Mouse (Mus musculus) E14TG2a.4 (cell line): ENCODE data around the gene Hoxb7.

Experiments
- H3K27me3 ChIP-seq: 2 replicates; pipeline ENCODE4 v1.6.1; 2014; ENCODE audit warnings: low read length, control low read depth; ENCODE audit not compliant: insufficient read depth
- H3K36me3 ChIP-seq: 2 replicates; pipeline ENCODE4 v1.6.1; 2014; ENCODE audit warnings: low read length, control low read depth; ENCODE audit not compliant: insufficient read depth
- H3K4me1 ChIP-seq: replicated peaks from 2 replicates; pipeline ENCODE4 v1.6.1; 2014; ENCODE audit warnings: low read depth, low read length, control low read depth
- H3K4me3 ChIP-seq: replicated peaks from 2 replicates; pipeline ENCODE4 v1.5.1; 2014; ENCODE audit warnings: mild to moderate bottlenecking, low read length
- H3K9me3 ChIP-seq: 2 replicates; pipeline ENCODE4 v1.6.1; 2014; ENCODE audit warnings: low read length, control low read depth
- CTCF ChIP-seq: conservative IDR thresholded peaks from 2 replicates; pipeline ENCODE4 v1.5.1; 2014; ENCODE audit warnings: low read length
- NANOG ChIP-seq: IDR thresholded peaks from 2 replicates; pipeline ENCODE4 v1.6.1; 2014; ENCODE audit warnings: borderline replicate concordance, low read length, mixed read lengths
- POU5F1 ChIP-seq: IDR thresholded peaks from 2 replicates; pipeline ENCODE4 v1.6.1; 2014; ENCODE audit warnings: low read length, borderline replicate concordance

Hoxb7 gene

GRCm38 (mm10) chr11:96292565-96293301, 6.3 kb downstream of the Hoxb7 start:
- Histone ChIP-seq H3K4me1 (peaks cover 44% of the 10 kb centered on the region), H3K27me3 (peaks cover 99% of the 10 kb centered on the region), H3K9me3 (no peaks in the 10 kb centered on the region), H3K36me3 (no peaks in the 10 kb centered on the region), H3K4me3 (peak overlapping the region; percentile 13; the same call in 1 of the 2 replicates)
- TF ChIP-seq POU5F1: no peak
- no peak for TF ChIP-seq CTCF
- no peak for TF ChIP-seq NANOG

- Histone ChIP-seq H3K9me3 (no peaks in the 10 kb centered on the region), H3K27me3 (peaks cover 99% of the 10 kb centered on the region), H3K4me1 (peaks cover 43% of the 10 kb centered on the region), H3K4me3 (peak overlapping the region; percentile 13; the same call in 1 of the 2 replicates), H3K36me3 (no peaks in the 10 kb centered on the region)
- TF ChIP-seq POU5F1 (no peak), NANOG (no peak), CTCF (no peak)
Observed at GRCm38 (mm10) chr11:96293302-96293921, 7.0 kb downstream of the Hoxb7 start.

GRCm38 (mm10) chr11:96294245-96295091, 8.0 kb downstream of the Hoxb7 start:
- no peaks in the 10 kb centered on the region for H3K9me3 ChIP-seq
- TF ChIP-seq NANOG: no peak
- peak; percentile 61 for TF ChIP-seq CTCF

GRCm38 (mm10) chr11:96295092-96295835, 8.8 kb downstream of the Hoxb7 start:
- TF ChIP-seq POU5F1 (no peak), CTCF (no peak), NANOG (no peak)
- peaks cover 58% of the 10 kb centered on the region for H3K4me1 ChIP-seq
- no peaks in the 10 kb centered on the region for H3K36me3 ChIP-seq

More at GRCm38 (mm10) chr11:96294245-96295091, 8.0 kb downstream of the Hoxb7 start:
- no peaks in the 10 kb centered on the region for H3K36me3 ChIP-seq
- H3K4me3 ChIP-seq: no peak overlapping the region
- H3K27me3 ChIP-seq: peaks cover 99% of the 10 kb centered on the region
- peaks cover 50% of the 10 kb centered on the region for H3K4me1 ChIP-seq

GRCm38 (mm10) chr11:96296997-96297396, 10.6 kb downstream of the Hoxb7 start:
- no peak overlapping the region for H3K4me3 ChIP-seq
- peaks cover 100% of the 10 kb centered on the region for H3K27me3 ChIP-seq
- peaks cover 65% of the 10 kb centered on the region for H3K4me1 ChIP-seq
- no peaks in the 10 kb centered on the region for H3K9me3 ChIP-seq
- TF ChIP-seq NANOG (no peak), CTCF (no peak), POU5F1 (no peak)
- H3K36me3 ChIP-seq: no peaks in the 10 kb centered on the region

More at GRCm38 (mm10) chr11:96295092-96295835, 8.8 kb downstream of the Hoxb7 start:
- H3K9me3 ChIP-seq: no peaks in the 10 kb centered on the region
- H3K4me3 ChIP-seq: peak overlapping the region; percentile 17; the same call in 1 of the 2 replicates
- H3K27me3 ChIP-seq: peaks cover 99% of the 10 kb centered on the region

- no peak overlapping the region for H3K4me3 ChIP-seq
- peaks cover 67% of the 10 kb centered on the region for H3K4me1 ChIP-seq
- no peak for TF ChIP-seq POU5F1
- TF ChIP-seq CTCF: no peak
- TF ChIP-seq NANOG: no peak
Observed at GRCm38 (mm10) chr11:96297428-96297827, 11.0 kb downstream of the Hoxb7 start.

GRCm38 (mm10) chr11:96297968-96298635, 11.7 kb downstream of the Hoxb7 start:
- peaks cover 100% of the 10 kb centered on the region for H3K27me3 ChIP-seq
- H3K36me3 ChIP-seq: no peaks in the 10 kb centered on the region
- no peaks in the 10 kb centered on the region for H3K9me3 ChIP-seq
- H3K4me1 ChIP-seq: peaks cover 67% of the 10 kb centered on the region
- H3K4me3 ChIP-seq: no peak overlapping the region
- TF ChIP-seq CTCF: no peak
- no peak for TF ChIP-seq POU5F1
- no peak for TF ChIP-seq NANOG

More at GRCm38 (mm10) chr11:96297428-96297827, 11.0 kb downstream of the Hoxb7 start:
- Histone ChIP-seq H3K27me3 (peaks cover 100% of the 10 kb centered on the region), H3K9me3 (no peaks in the 10 kb centered on the region), H3K36me3 (no peaks in the 10 kb centered on the region)
